Mouse (Mus musculus): ENCODE results near the gene Pum2.

DNA sequence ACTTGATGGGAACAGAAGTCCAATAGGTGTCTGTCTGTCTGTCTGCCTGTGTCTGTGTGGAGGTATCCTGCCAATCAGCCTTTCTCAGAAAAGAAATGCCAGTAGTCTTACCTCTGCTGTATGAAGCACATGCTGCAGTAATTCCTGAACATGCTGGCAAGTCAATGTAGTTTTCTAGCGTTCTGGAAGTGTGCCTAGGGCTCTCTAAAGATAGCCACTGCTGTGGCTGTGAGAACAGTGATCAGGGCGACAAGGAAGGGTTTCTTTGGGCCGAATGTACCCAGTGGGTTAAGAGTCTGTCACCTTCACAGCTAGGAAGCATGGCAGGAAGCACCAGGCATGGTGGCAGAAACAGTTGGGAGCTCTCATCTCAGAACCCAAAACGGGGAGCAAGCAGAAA is 80.2 kb downstream of the Pum2 start:
- TF ChIP-seq GATA1 (IDR thresholded peaks at IDR 0.05; ENCODE audit: borderline replicate concordance, low read length) (no peak), FLI1 (IDR thresholded peaks at IDR 0.05; ENCODE audit: low read length) (no peak)

Data from megakaryocyte, embryonic 14.5 days (primary cell).